Mouse (Mus musculus): Measurements from ENCODE around the gene Atp6v0a4.

- TF ChIP-seq CTCF (IDR thresholded peaks at IDR 0.05; ENCODE audit: insufficient read depth, low read length) (no peak), POLR2A (IDR thresholded peaks at IDR 0.05; ENCODE audit: borderline replicate concordance, extremely low read depth, low read depth, low read length) (no peak)
These were observed 15.9 kb downstream of the Atp6v0a4 start for GRCm38 (mm10) chr6:38108449-38108848.

All from lung, adult 2 months (tissue).